Mouse (Mus musculus): Measurements from ENCODE around the gene Trp73.
A peak's percentile ranks its signal among the peaks of the same experiment; 100 is the strongest.

The Trp73 gene

GRCm38 (mm10) chr4:154140182-154140212, at the start of gene Trp73:
Gene Trp73 (minus strand): TSS chr4:154140208.
- no peak for DNase-seq (ENCODE audit: low spot score)

- DNase-seq (ENCODE audit: low spot score) = no peak
Measured at GRCm38 (mm10) chr4:154188948-154189347, 48.9 kb upstream of the Trp73 start.

GRCm38 (mm10) chr4:154186002-154186537, 46.1 kb upstream of the Trp73 start:
- DNase-seq (ENCODE audit: low spot score) = no peak

- no peak for DNase-seq (ENCODE audit: low spot score)
Measured at GRCm38 (mm10) chr4:154185001-154185400, 45.0 kb upstream of the Trp73 start.

- DNase-seq (ENCODE audit: low spot score) = no peak
Measured at GRCm38 (mm10) chr4:154183566-154183965, 43.6 kb upstream of the Trp73 start.

- no peak for DNase-seq (ENCODE audit: low spot score)
Measured at GRCm38 (mm10) chr4:154181001-154181400, 41.0 kb upstream of the Trp73 start.

- DNase-seq (ENCODE audit: low spot score) = no peak
Measured at GRCm38 (mm10) chr4:154177257-154177656, 37.2 kb upstream of the Trp73 start.

- DNase-seq (ENCODE audit: low spot score) = no peak
Measured at GRCm38 (mm10) chr4:154171931-154172604, 32.1 kb upstream of the Trp73 start.

GRCm38 (mm10) chr4:154171151-154171930, 31.3 kb upstream of the Trp73 start:
- no peak for DNase-seq (ENCODE audit: low spot score)

- DNase-seq (ENCODE audit: low spot score) = no peak
Measured at GRCm38 (mm10) chr4:154170506-154171150, 30.6 kb upstream of the Trp73 start, which contains the start of gene Megf6. Gene Megf6 (plus strand): TSS chr4:154170730.

GRCm38 (mm10) chr4:154170021-154170420, 30.0 kb upstream of the Trp73 start:
- DNase-seq (ENCODE audit: low spot score) = no peak

GRCm38 (mm10) chr4:154167053-154167452, 27.0 kb upstream of the Trp73 start:
- no peak for DNase-seq (ENCODE audit: low spot score)

GRCm38 (mm10) chr4:154163296-154163695, 23.3 kb upstream of the Trp73 start:
- no peak for DNase-seq (ENCODE audit: low spot score)

GRCm38 (mm10) chr4:154160538-154161390, 20.8 kb upstream of the Trp73 start, which contains the start of gene Tprgl:
Gene Tprgl (minus strand): TSS chr4:154160666.
- DNase-seq (ENCODE audit: low spot score) = peak; percentile 94

GRCm38 (mm10) chr4:154159961-154160537, 20.0 kb upstream of the Trp73 start:
- no peak for DNase-seq (ENCODE audit: low spot score)

- DNase-seq (ENCODE audit: low spot score) = peak; percentile 76
Measured at GRCm38 (mm10) chr4:154159002-154159401, 19.0 kb upstream of the Trp73 start.

- no peak for DNase-seq (ENCODE audit: low spot score)
Measured at GRCm38 (mm10) chr4:154157970-154158662, 18.1 kb upstream of the Trp73 start.

- no peak for DNase-seq (ENCODE audit: low spot score)
Measured at GRCm38 (mm10) chr4:154156050-154156449, 16.0 kb upstream of the Trp73 start.

GRCm38 (mm10) chr4:154154104-154154503, 14.1 kb upstream of the Trp73 start:
- no peak for DNase-seq (ENCODE audit: low spot score)

- no peak for DNase-seq (ENCODE audit: low spot score)
Measured at GRCm38 (mm10) chr4:154146342-154146741, 6.3 kb upstream of the Trp73 start.

GRCm38 (mm10) chr4:154144712-154145111, 4.7 kb upstream of the Trp73 start:
- no peak for DNase-seq (ENCODE audit: low spot score)
